Mouse (Mus musculus): ENCODE results near the gene Fgd6. TPM values are rescaled to one million over a fixed set of nuclear protein-coding genes. Genes with fewer than 3 reads are reported as not detected.

Fgd6 gene
- polyA plus RNA-seq, 1 experiment, result 2.3 TPM

GRCm38 (mm10) chr10:94072261-94072915 is 36.6 kb downstream of the Fgd6 start:
- no peaks in the 10 kb centered on the region; the same call in 1 of the 2 replicates for H3K4me1 ChIP-seq (ENCODE audit: control insufficient read depth, insufficient read depth, low read length)
- WGBS, result 58% methylated on average over 10 of the region's 10 CpGs
- DNase-seq, result peak; percentile 76
- H3K4me3 ChIP-seq (ENCODE audit: insufficient read depth, low read depth, low read length), result no peak overlapping the region
- no peaks in the 10 kb centered on the region for H3K36me3 ChIP-seq (ENCODE audit: control insufficient read depth, insufficient read depth, low read length)
- no peak overlapping the region for H3K27ac ChIP-seq (ENCODE audit: insufficient read depth, low read depth, low read length)
- no peaks in the 10 kb centered on the region for H3K27me3 ChIP-seq (replicated peaks; ENCODE audit: control insufficient read depth, insufficient read depth, low read length)
- TF ChIP-seq CTCF (conservative IDR thresholded peaks at IDR 0.05; ENCODE audit: insufficient read depth, insufficient read length, low read depth, low read length) (no peak), POLR2A (IDR thresholded peaks at IDR 0.05; ENCODE audit: low read depth, low read length) (no peak)

GRCm38 (mm10) chr10:94072916-94073465 is 37.2 kb downstream of the Fgd6 start:
- H3K36me3 ChIP-seq (ENCODE audit: control insufficient read depth, insufficient read depth, low read length), result no peaks in the 10 kb centered on the region
- H3K27ac ChIP-seq (ENCODE audit: insufficient read depth, low read depth, low read length), result peak overlapping the region; percentile 17; the same call in 1 of the 2 replicates
- 89% methylated on average over 4 of the region's 4 CpGs for WGBS
- H3K27me3 ChIP-seq (replicated peaks; ENCODE audit: control insufficient read depth, insufficient read depth, low read length), result no peaks in the 10 kb centered on the region
- no peaks in the 10 kb centered on the region; the same call in 1 of the 2 replicates for H3K4me1 ChIP-seq (ENCODE audit: control insufficient read depth, insufficient read depth, low read length)
- TF ChIP-seq CTCF (conservative IDR thresholded peaks at IDR 0.05; ENCODE audit: insufficient read depth, insufficient read length, low read depth, low read length), result no peak
- no peak for TF ChIP-seq POLR2A (IDR thresholded peaks at IDR 0.05; ENCODE audit: low read depth, low read length)
- H3K4me3 ChIP-seq (ENCODE audit: insufficient read depth, low read depth, low read length), result no peak overlapping the region
- DNase-seq, result no peak

- Histone ChIP-seq H3K27me3 (replicated peaks; ENCODE audit: control insufficient read depth, insufficient read depth, low read length) (no peaks in the 10 kb centered on the region), H3K27ac (ENCODE audit: insufficient read depth, low read depth, low read length) (no peak overlapping the region), H3K4me3 (ENCODE audit: insufficient read depth, low read depth, low read length) (no peak overlapping the region), H3K4me1 (ENCODE audit: control insufficient read depth, insufficient read depth, low read length) (no peaks in the 10 kb centered on the region; the same call in 1 of the 2 replicates), H3K36me3 (ENCODE audit: control insufficient read depth, insufficient read depth, low read length) (no peaks in the 10 kb centered on the region)
- 62% methylated on average over 14 of the region's 14 CpGs for WGBS
- DNase-seq, result no peak
- TF ChIP-seq POLR2A (IDR thresholded peaks at IDR 0.05; ENCODE audit: low read depth, low read length) (no peak), CTCF (conservative IDR thresholded peaks at IDR 0.05; ENCODE audit: insufficient read depth, insufficient read length, low read depth, low read length) (no peak)
Measured at GRCm38 (mm10) chr10:94076966-94077825, 41.4 kb downstream of the Fgd6 start.

GRCm38 (mm10) chr10:94080740-94081139 is 44.9 kb downstream of the Fgd6 start:
- H3K4me3 ChIP-seq (ENCODE audit: insufficient read depth, low read depth, low read length), result no peak overlapping the region
- no peaks in the 10 kb centered on the region for H3K36me3 ChIP-seq (ENCODE audit: control insufficient read depth, insufficient read depth, low read length)
- no peaks in the 10 kb centered on the region for H3K27me3 ChIP-seq (replicated peaks; ENCODE audit: control insufficient read depth, insufficient read depth, low read length)
- peak; percentile 20 for DNase-seq
- H3K4me1 ChIP-seq (ENCODE audit: control insufficient read depth, insufficient read depth, low read length), result no peaks in the 10 kb centered on the region; the same call in 1 of the 2 replicates
- TF ChIP-seq CTCF (conservative IDR thresholded peaks at IDR 0.05; ENCODE audit: insufficient read depth, insufficient read length, low read depth, low read length) (no peak), POLR2A (IDR thresholded peaks at IDR 0.05; ENCODE audit: low read depth, low read length) (no peak)
- 41% methylated on average over 3 of the region's 3 CpGs for WGBS
- no peak overlapping the region for H3K27ac ChIP-seq (ENCODE audit: insufficient read depth, low read depth, low read length)

GRCm38 (mm10) chr10:94082040-94082734 is 46.4 kb downstream of the Fgd6 start:
- Histone ChIP-seq H3K36me3 (ENCODE audit: control insufficient read depth, insufficient read depth, low read length) (no peaks in the 10 kb centered on the region), H3K27ac (ENCODE audit: insufficient read depth, low read depth, low read length) (peak overlapping the region; percentile 62), H3K4me3 (ENCODE audit: insufficient read depth, low read depth, low read length) (no peak overlapping the region), H3K27me3 (replicated peaks; ENCODE audit: control insufficient read depth, insufficient read depth, low read length) (no peaks in the 10 kb centered on the region), H3K4me1 (ENCODE audit: control insufficient read depth, insufficient read depth, low read length) (no peaks in the 10 kb centered on the region; the same call in 1 of the 2 replicates)
- DNase-seq, result peak; percentile 47
- no peak for TF ChIP-seq POLR2A (IDR thresholded peaks at IDR 0.05; ENCODE audit: low read depth, low read length)
- TF ChIP-seq CTCF (conservative IDR thresholded peaks at IDR 0.05; ENCODE audit: insufficient read depth, insufficient read length, low read depth, low read length), result no peak
- WGBS, result 48% methylated on average over 7 of the region's 7 CpGs

- no peaks in the 10 kb centered on the region for H3K27me3 ChIP-seq (replicated peaks; ENCODE audit: control insufficient read depth, insufficient read depth, low read length)
- no peak for TF ChIP-seq CTCF (conservative IDR thresholded peaks at IDR 0.05; ENCODE audit: insufficient read depth, insufficient read length, low read depth, low read length)
- no peak for TF ChIP-seq POLR2A (IDR thresholded peaks at IDR 0.05; ENCODE audit: low read depth, low read length)
- H3K4me3 ChIP-seq (ENCODE audit: insufficient read depth, low read depth, low read length), result no peak overlapping the region
- no peak for DNase-seq
- H3K36me3 ChIP-seq (ENCODE audit: control insufficient read depth, insufficient read depth, low read length), result no peaks in the 10 kb centered on the region
- no peaks in the 10 kb centered on the region; the same call in 1 of the 2 replicates for H3K4me1 ChIP-seq (ENCODE audit: control insufficient read depth, insufficient read depth, low read length)
- 72% methylated on average over 8 of the region's 8 CpGs for WGBS
- H3K27ac ChIP-seq (ENCODE audit: insufficient read depth, low read depth, low read length), result no peak overlapping the region
Measured at GRCm38 (mm10) chr10:94086315-94086714, 50.5 kb downstream of the Fgd6 start.
